Mouse (Mus musculus): Measurements from ENCODE around the gene Spc25.

Gene Spc25

GRCm38 (mm10) chr2:69179721-69180120, 26.3 kb downstream of the Spc25 start:
- no peak for DNase-seq

DNA sequence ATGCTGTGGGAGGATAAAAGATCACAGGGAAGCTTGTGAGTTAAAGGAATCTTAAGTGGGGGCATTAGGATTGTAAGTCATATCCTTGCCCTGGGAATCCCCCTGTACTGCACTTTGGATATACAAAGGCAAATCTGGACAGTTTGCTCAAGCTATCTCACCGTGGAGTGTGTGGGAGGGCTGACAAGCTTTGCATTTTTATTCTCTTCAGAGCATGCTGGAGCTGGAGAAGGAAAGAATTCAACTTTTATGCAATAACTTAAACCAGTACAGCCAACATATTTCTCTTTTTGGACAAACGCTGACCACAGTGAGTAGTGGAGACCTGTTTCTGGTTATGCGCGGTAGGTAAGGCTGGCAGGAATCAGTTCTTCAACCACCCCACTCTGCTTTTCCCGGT, 30.7 kb downstream of the Spc25 start:
- no peak for DNase-seq

GRCm38 (mm10) chr2:69170395-69171077, 35.5 kb downstream of the Spc25 start:
- DNase-seq = no peak

DNA sequence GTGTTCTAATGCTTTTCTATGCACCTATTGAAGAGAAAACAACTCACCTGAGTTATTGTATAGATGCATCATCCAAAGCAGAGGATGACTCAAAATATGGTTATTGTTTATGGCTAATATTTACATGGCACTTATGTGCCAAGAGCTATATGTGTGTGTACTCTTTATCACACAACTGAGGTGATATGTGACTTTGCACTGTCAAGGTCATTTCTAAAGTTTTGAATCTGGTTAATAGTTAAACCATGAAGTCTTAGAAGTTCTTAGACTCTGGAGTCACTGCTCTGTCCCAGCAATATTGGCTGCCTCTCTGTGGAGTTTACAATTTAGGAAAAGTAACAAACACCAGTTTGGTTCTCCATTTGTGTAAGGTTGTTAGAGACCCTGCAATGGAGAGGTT, 47.1 kb downstream of the Spc25 start:
- no peak for DNase-seq

DNA sequence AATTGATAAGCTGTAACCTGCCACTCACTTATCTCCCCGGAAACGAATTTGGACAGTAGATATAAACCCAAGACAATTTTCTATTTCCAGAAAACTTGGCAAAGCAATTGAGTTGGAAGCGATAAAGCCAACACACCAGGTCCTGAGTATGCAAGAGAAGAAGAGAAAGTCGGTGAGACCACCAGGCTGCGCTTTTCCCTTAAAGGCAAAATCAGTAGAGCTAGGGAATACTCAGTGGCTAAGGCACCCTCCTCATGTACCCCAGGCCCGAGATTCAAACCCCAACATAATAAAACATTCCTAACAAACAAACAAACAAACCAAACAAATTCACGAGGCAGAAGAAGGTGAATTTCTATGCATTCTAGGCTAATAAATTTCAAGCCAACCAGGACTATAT, 49.7 kb downstream of the Spc25 start:
- DNase-seq = no peak

- DNase-seq = no peak
Observed at GRCm38 (mm10) chr2:69155861-69156260, 50.1 kb downstream of the Spc25 start.

DNA sequence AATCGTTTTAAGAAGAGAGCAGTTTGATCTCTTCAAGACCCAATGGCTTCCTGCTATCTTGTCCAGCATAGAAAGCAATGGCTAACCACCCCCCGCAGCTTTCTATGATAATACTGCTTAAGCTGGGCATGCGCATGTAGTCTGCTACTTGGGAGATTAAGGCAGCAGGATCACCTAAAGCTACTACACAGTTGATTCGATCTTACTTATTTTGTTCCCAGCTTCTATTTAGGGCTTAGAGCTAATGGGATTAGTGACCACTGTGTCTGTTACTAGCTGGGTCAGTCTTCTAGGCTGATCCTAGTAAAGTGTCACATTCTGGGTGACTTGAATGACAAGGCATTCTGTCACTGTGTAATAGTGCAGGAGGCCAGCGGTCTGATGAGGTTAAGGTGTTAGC, 55.2 kb downstream of the Spc25 start:
- DNase-seq = no peak

DNA sequence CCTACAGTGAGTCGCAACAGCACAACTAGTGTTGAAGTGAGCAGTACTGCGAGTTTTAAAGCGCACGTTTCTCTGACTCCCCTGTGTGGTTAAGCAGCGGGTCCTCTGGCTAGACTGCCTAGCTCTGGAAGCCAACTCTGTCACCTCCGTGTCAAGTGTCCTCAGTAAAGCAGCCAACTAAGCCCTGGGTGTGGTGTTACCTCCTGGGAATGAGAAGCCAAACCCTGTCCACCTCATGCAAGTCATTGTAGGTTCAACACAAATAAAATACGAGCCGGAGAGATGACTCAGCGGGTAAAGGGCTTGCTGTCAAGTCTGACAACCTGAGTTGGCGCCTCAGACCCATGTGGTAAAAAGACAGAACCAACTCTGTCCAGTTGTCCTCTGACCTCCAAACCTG, 56.8 kb downstream of the Spc25 start:
- DNase-seq = no peak

GRCm38 (mm10) chr2:69148691-69149090, 57.3 kb downstream of the Spc25 start:
- DNase-seq = no peak
